Mouse (Mus musculus) ES-E14 (cell line): ENCODE measurements at regions not wholly inside any gene's neighbourhood (a gene's known extent, or its start where the extent isn't known, plus 50 kb on each side); places are given as distances from the start of the nearest gene placed in this dataset.

Source experiments
- CHD2 ChIP-seq: IDR thresholded peaks from 2 replicates; pipeline ENCODE4 v1.6.1; 2014; ENCODE audit warnings: mild to moderate bottlenecking, low read depth, low read length, inconsistent platforms
- HCFC1 ChIP-seq: IDR thresholded peaks from 2 replicates; pipeline ENCODE4 v1.6.1; 2012; ENCODE audit warnings: low read length, inconsistent platforms, borderline replicate concordance; ENCODE audit not compliant: insufficient read depth
- MAFK ChIP-seq: IDR thresholded peaks from 2 replicates; pipeline ENCODE4 v1.6.1; 2014; ENCODE audit warnings: mild to moderate bottlenecking, low read depth, low read length, inconsistent platforms; ENCODE audit not compliant: insufficient read depth
- ZC3H11A ChIP-seq: IDR thresholded peaks from 2 replicates; pipeline ENCODE4 v1.6.1; 2012; ENCODE audit warnings: low read depth, mild to moderate bottlenecking, inconsistent platforms, low read length, borderline replicate concordance

- TF ChIP-seq ZC3H11A (no peak), CHD2 (no peak), MAFK (no peak), HCFC1 (no peak)
These were observed 114.6 kb downstream of the Spata19 start for GRCm38 (mm10) chr9:27511161-27511560.
